Mouse (Mus musculus) brain, embryonic 14.5 days (tissue): ENCODE results near the gene Mblac1.

Experiments
- CTCF ChIP-seq: fragments of 200-500 bp; IDR thresholded peaks from 2 replicates; pipeline ENCODE4 v1.5.1; 2012; ENCODE audit warnings: inconsistent platforms, mild to moderate bottlenecking, moderate library complexity, borderline replicate concordance; ENCODE audit not compliant: insufficient read depth, insufficient read length; ENCODE audit errors: extremely low read depth
- POLR2A ChIP-seq: fragments of 200-500 bp; IDR thresholded peaks from 2 replicates; pipeline ENCODE4 v1.6.1; 2012; ENCODE audit warnings: mild to moderate bottlenecking, inconsistent platforms, borderline replicate concordance; ENCODE audit not compliant: poor library complexity, insufficient read depth, insufficient read length, severe bottlenecking; ENCODE audit errors: extremely low read depth

- TF ChIP-seq POLR2A (no peak), CTCF (no peak)
These were observed 47.4 kb downstream of the Mblac1 start for GRCm38 (mm10) chr5:138241511-138241910.
